Mouse (Mus musculus) mouse trophoblast stem cell (cell line): ENCODE measurements around the gene Psg25.
"Not testable (repeated sequence)": the region's sequence is repeated elsewhere in the genome, so short reads cannot be mapped to it uniquely, and the experiment has no call there.

Experiments
- in situ Hi-C, 2 experiments: fragments of 300-500 bp; cut with MseI, MboI; formaldehyde crosslinking; loops; 2 replicates in 1 of 2; 3 replicates in 1 of 2; pipeline ENCODE4 v1.15.1; 2025

Gene Psg25

GRCm38 (mm10) chr7:18532169-18532568 lies at the start of gene Psg25:
Gene Psg25, minus strand, starts transcription at chr7:18532269.
- in situ Hi-C loops, result no loop called here

- in situ Hi-C loops, result loop anchor here in 1 of 2 experiments (10.0 kb wide), 1 partner anchor 58 kb away; no protein-coding TSS in a partner anchor
Observed at GRCm38 (mm10) chr7:18567205-18567604, 35.1 kb upstream of the Psg25 start, which contains the start of gene Psg27. Gene Psg27, minus strand, starts transcription at chr7:18567305.

- in situ Hi-C loops, result loop anchor here in 1 of 2 experiments (10.0 kb wide), 1 partner anchor 65 kb away; no protein-coding TSS in a partner anchor
Observed at GRCm38 (mm10) chr7:18559850-18560249, 27.8 kb upstream of the Psg25 start.

- in situ Hi-C loops, result not testable (repeated sequence)
Observed at GRCm38 (mm10) chr7:18555751-18556150, 23.7 kb upstream of the Psg25 start.

GRCm38 (mm10) chr7:18533420-18533819 lies 1.4 kb upstream of the Psg25 start:
- in situ Hi-C loops, result no loop called here

- in situ Hi-C loops, result no loop called here
Observed at GRCm38 (mm10) chr7:18524668-18525067, 7.4 kb downstream of the Psg25 start.

- in situ Hi-C loops, result not testable (repeated sequence)
Observed at GRCm38 (mm10) chr7:18512848-18513247, 19.2 kb downstream of the Psg25 start.

- in situ Hi-C loops, result not testable (repeated sequence)
Observed at GRCm38 (mm10) chr7:18512417-18512816, 19.7 kb downstream of the Psg25 start.

GRCm38 (mm10) chr7:18511479-18511878 lies 20.6 kb downstream of the Psg25 start:
- in situ Hi-C loops, result no loop called here

- in situ Hi-C loops, result no loop called here
Observed at GRCm38 (mm10) chr7:18484077-18484476, 48.0 kb downstream of the Psg25 start, which contains the start of gene Psg26. Gene Psg26, minus strand, starts transcription at chr7:18484177.
